Mouse (Mus musculus): Measurements from ENCODE around the gene Pes1. TPM values are rescaled to one million over a fixed set of nuclear protein-coding genes. Genes with fewer than 3 reads are reported as not detected.

Pes1 gene
- polyA plus RNA-seq, 1 experiment from 2014 or later: 75.4 TPM

Other genes with a start within 250 kb of the Pes1 start
- 0.44 and 0.51 TPM in 2 replicates for gene Osbp2, start 100.1 kb upstream of the Pes1 start, polyA plus RNA-seq (2014; fragmentation: Nextera tagmentation; extraction: Ambion mirVana)
- 0.07 and 0.11 TPM in 2 replicates for gene 4921536K21Rik, start 68.9 kb upstream of the Pes1 start, polyA plus RNA-seq (2014; fragmentation: Nextera tagmentation; extraction: Ambion mirVana)
- 8.3 and 8.7 TPM in 2 replicates for gene Dusp18, start 68.7 kb upstream of the Pes1 start, polyA plus RNA-seq (2014; fragmentation: Nextera tagmentation; extraction: Ambion mirVana)
- 2.3 and 2.5 TPM in 2 replicates for gene Slc35e4, start 49.3 kb upstream of the Pes1 start, polyA plus RNA-seq (2014; fragmentation: Nextera tagmentation; extraction: Ambion mirVana)
- 37.9 and 39.0 TPM in 2 replicates for gene Tcn2, start 31.8 kb upstream of the Pes1 start, polyA plus RNA-seq (2014; fragmentation: Nextera tagmentation; extraction: Ambion mirVana)
- 0.15 TPM in 1 of 2 replicates, not detected in the other for gene 4930556J24Rik, start 12.8 kb downstream of the Pes1 start, polyA plus RNA-seq (2014; fragmentation: Nextera tagmentation; extraction: Ambion mirVana)
- 14.7 and 17.4 TPM in 2 replicates for gene Gal3st1, start 19.7 kb downstream of the Pes1 start, polyA plus RNA-seq (2014; fragmentation: Nextera tagmentation; extraction: Ambion mirVana)
- 0.05 and 0.38 TPM in 2 replicates for gene Sec14l4, start 67.5 kb downstream of the Pes1 start, polyA plus RNA-seq (2014; fragmentation: Nextera tagmentation; extraction: Ambion mirVana)
- not detected in 2 replicates for gene Sec14l3, start 100.9 kb downstream of the Pes1 start, polyA plus RNA-seq (2014; fragmentation: Nextera tagmentation; extraction: Ambion mirVana)
- gene Mtfp1, start 131.5 kb downstream of the Pes1 start, polyA plus RNA-seq (2014; fragmentation: Nextera tagmentation; extraction: Ambion mirVana): 22.5 and 25.2 TPM in 2 replicates
- 0.84 and 1.1 TPM in 2 replicates for gene Sec14l2, start 159.4 kb downstream of the Pes1 start, polyA plus RNA-seq (2014; fragmentation: Nextera tagmentation; extraction: Ambion mirVana)
- gene Rnf215, start 171.2 kb downstream of the Pes1 start, polyA plus RNA-seq (2014; fragmentation: Nextera tagmentation; extraction: Ambion mirVana): 24.9 and 27.7 TPM in 2 replicates
- gene Ccdc157, start 196.3 kb downstream of the Pes1 start, polyA plus RNA-seq (2014; fragmentation: Nextera tagmentation; extraction: Ambion mirVana): 3.0 and 4.7 TPM in 2 replicates
- gene Sf3a1, start 196.4 kb downstream of the Pes1 start, polyA plus RNA-seq (2014; fragmentation: Nextera tagmentation; extraction: Ambion mirVana): 59.5 and 61.3 TPM in 2 replicates
- 18.1 and 20.1 TPM in 2 replicates for gene Tbc1d10a, start 222.8 kb downstream of the Pes1 start, polyA plus RNA-seq (2014; fragmentation: Nextera tagmentation; extraction: Ambion mirVana)